Mouse (Mus musculus) CH12.LX (cell line): Measurements from ENCODE around the gene Lamc2. TPM values are rescaled to one million over a fixed set of nuclear protein-coding genes. Genes with fewer than 3 reads are reported as not detected.

Experiments used
- DNase-seq: peaks from one replicate; pipeline ENCODE4 v3.0.0-alpha.2; 2013; ENCODE audit errors: extremely low read depth
- H3K27ac ChIP-seq: 2 replicates; pipeline ENCODE4 v1.5.1; 2012; ENCODE audit warnings: low read depth, mild to moderate bottlenecking, control low read depth, moderate library complexity; ENCODE audit not compliant: insufficient read depth
- H3K27me3 ChIP-seq: replicated peaks from 2 replicates; pipeline ENCODE3; 2012; ENCODE audit warnings: inconsistent platforms
- H3K36me3 ChIP-seq, 2 experiments: replicated peaks in 1 of 2; 2 replicates each; pipeline versions ENCODE3 to v1.6.1; 2012; ENCODE audit warnings: inconsistent platforms in 1 of 2, low read length in 1 of 2, mild to moderate bottlenecking in 1 of 2, mixed read lengths in 1 of 2, moderate library complexity in 1 of 2; ENCODE audit not compliant: control insufficient read depth in 1 of 2, insufficient read depth in 1 of 2
- H3K4me1 ChIP-seq, 2 experiments: 2 replicates each; pipeline ENCODE4 v1.6.1; 2012; ENCODE audit warnings: inconsistent platforms in 1 of 2, moderate library complexity in 1 of 2; ENCODE audit not compliant: insufficient read depth in 2 of 2, control insufficient read depth in 1 of 2
- H3K4me2 ChIP-seq: 2 replicates; pipeline ENCODE4 v1.6.1; 2012; ENCODE audit warnings: low read depth, mild to moderate bottlenecking, control low read depth; ENCODE audit not compliant: poor library complexity, insufficient read depth, severe bottlenecking
- H3K4me3 ChIP-seq, 3 experiments: fragments of 150-350 bp in 1 of 3; sonication (generic) in 1 of 3; replicated peaks in 1 of 3; 2 replicates each; pipeline versions ENCODE3 to v1.5.1; 2011 to 2012; ENCODE audit warnings: low read depth in 2 of 3, low read length in 2 of 3, mild to moderate bottlenecking in 2 of 3, moderate library complexity in 2 of 3, control low read depth in 1 of 3, improper control_type of control experiment in 1 of 3, inconsistent platforms in 1 of 3, mixed read lengths in 1 of 3; ENCODE audit not compliant: poor library complexity in 1 of 3
- H3K79me2 ChIP-seq: replicated peaks from 2 replicates; pipeline ENCODE4 v1.6.1; 2012; ENCODE audit warnings: mild to moderate bottlenecking, moderate library complexity; ENCODE audit not compliant: control insufficient read depth, poor library complexity, insufficient read depth, severe bottlenecking; ENCODE audit errors: extremely low read depth
- H3K9ac ChIP-seq: 2 replicates; pipeline ENCODE4 v1.6.1; 2012; ENCODE audit warnings: low read depth, mild to moderate bottlenecking, control low read depth, moderate library complexity; ENCODE audit not compliant: insufficient read depth
- H3K9me3 ChIP-seq: replicated peaks from 2 replicates; pipeline ENCODE3; 2012; ENCODE audit warnings: low read length, inconsistent platforms, mixed read lengths
- BHLHE40 ChIP-seq: IDR thresholded peaks from 2 replicates; pipeline ENCODE4 v1.6.1; 2011; ENCODE audit warnings: mild to moderate bottlenecking, low read depth, low read length, improper control_type of control experiment
- CHD1 ChIP-seq: IDR thresholded peaks from 2 replicates; pipeline ENCODE4 v1.6.1; 2012; ENCODE audit warnings: low read depth, low read length, improper control_type of control experiment, inconsistent platforms
- CTCF ChIP-seq, 2 experiments: IDR thresholded peaks in 1 of 2; conservative IDR thresholded peaks in 1 of 2; 2 replicates each; pipeline ENCODE4 v1.5.1; 2011 to 2012; ENCODE audit warnings: low read depth in 2 of 2, low read length in 2 of 2, improper control_type of control experiment in 1 of 2, inconsistent platforms in 1 of 2, mild to moderate bottlenecking in 1 of 2, moderate library complexity in 1 of 2
- E2F4 ChIP-seq: IDR thresholded peaks from 2 replicates; pipeline ENCODE4 v1.6.1; 2011; ENCODE audit warnings: low read depth, low read length, improper control_type of control experiment; ENCODE audit not compliant: insufficient replicate concordance
- EP300 ChIP-seq: IDR thresholded peaks from 2 replicates; pipeline ENCODE4 v1.6.1; 2011; ENCODE audit warnings: low read length, improper control_type of control experiment
- ETS1 ChIP-seq: conservative IDR thresholded peaks from 2 replicates; pipeline ENCODE4 v1.6.1; 2012; ENCODE audit warnings: low read depth, mild to moderate bottlenecking, inconsistent platforms, low read length, improper control_type of control experiment, moderate library complexity
- GABPA ChIP-seq: IDR thresholded peaks from 2 replicates; pipeline ENCODE4 v1.6.1; 2012; ENCODE audit warnings: low read depth, low read length, improper control_type of control experiment, inconsistent platforms; ENCODE audit not compliant: insufficient replicate concordance
- IRF4 ChIP-seq: IDR thresholded peaks from 2 replicates; pipeline ENCODE4 v1.6.1; 2014; ENCODE audit warnings: low read depth, mild to moderate bottlenecking, inconsistent platforms, low read length, improper control_type of control experiment
- JUN ChIP-seq: IDR thresholded peaks from 2 replicates; pipeline ENCODE4 v1.6.1; 2011; ENCODE audit warnings: low read depth, mild to moderate bottlenecking, low read length, improper control_type of control experiment, moderate library complexity; ENCODE audit not compliant: insufficient read depth
- KAT2A ChIP-seq: IDR thresholded peaks from 2 replicates; pipeline ENCODE4 v1.6.1; 2012; ENCODE audit warnings: low read length, improper control_type of control experiment, inconsistent platforms; ENCODE audit not compliant: insufficient replicate concordance
- MAFK ChIP-seq: IDR thresholded peaks from 2 replicates; pipeline ENCODE4 v1.6.1; 2011; ENCODE audit warnings: low read length, improper control_type of control experiment; ENCODE audit not compliant: insufficient replicate concordance
- MAX ChIP-seq: IDR thresholded peaks from 2 replicates; pipeline ENCODE4 v1.6.1; 2011; ENCODE audit warnings: low read length, improper control_type of control experiment
- MAZ ChIP-seq: IDR thresholded peaks from 2 replicates; pipeline ENCODE4 v1.6.1; 2012; ENCODE audit warnings: low read depth, mild to moderate bottlenecking, inconsistent platforms, low read length, improper control_type of control experiment, moderate library complexity
- NELFE ChIP-seq: IDR thresholded peaks from 2 replicates; pipeline ENCODE4 v1.6.1; 2011; ENCODE audit warnings: low read depth, low read length, improper control_type of control experiment
- POLR2A ChIP-seq: IDR thresholded peaks from 2 replicates; pipeline ENCODE4 v1.6.1; 2011; ENCODE audit warnings: low read depth, mild to moderate bottlenecking, improper control_type of control experiment, low read length
- RCOR1 ChIP-seq: conservative IDR thresholded peaks from 2 replicates; pipeline ENCODE4 v1.6.1; 2012; ENCODE audit warnings: low read depth, mild to moderate bottlenecking, inconsistent platforms, low read length, improper control_type of control experiment
- SMC3 ChIP-seq: IDR thresholded peaks from 2 replicates; pipeline ENCODE4 v1.6.1; 2011; ENCODE audit warnings: low read depth, low read length, improper control_type of control experiment
- TBP ChIP-seq: conservative IDR thresholded peaks from 2 replicates; pipeline ENCODE4 v1.6.1; 2011; ENCODE audit warnings: low read depth, low read length, improper control_type of control experiment
- TCF12 ChIP-seq: IDR thresholded peaks from 2 replicates; pipeline ENCODE4 v1.6.1; 2014; ENCODE audit warnings: low read depth, mild to moderate bottlenecking, inconsistent platforms, low read length, improper control_type of control experiment
- USF2 ChIP-seq: conservative IDR thresholded peaks from 2 replicates; pipeline ENCODE4 v1.6.1; 2011; ENCODE audit warnings: low read depth, low read length, improper control_type of control experiment
- ZC3H11A ChIP-seq: IDR thresholded peaks from 2 replicates; pipeline ENCODE4 v1.6.1; 2012; ENCODE audit warnings: low read depth, mild to moderate bottlenecking, inconsistent platforms, low read length, improper control_type of control experiment
- ZNF384 ChIP-seq: IDR thresholded peaks from 2 replicates; pipeline ENCODE4 v1.6.1; 2012; ENCODE audit warnings: low read depth, low read length, improper control_type of control experiment, inconsistent platforms
- dilution Hi-C: fragments of 300-500 bp; cut with MboI; formaldehyde crosslinking; loops from 2 replicates; pipeline ENCODE4 v1.14.3; 2020; ENCODE audit warnings: low sequenced_read_pairs; ENCODE audit not compliant: extremely low pct_unique_long_range_greater_than_20kb, extremely low pct_ligation_motif_present
- in situ Hi-C: fragments of 300-500 bp; cut with MboI; formaldehyde crosslinking; loops from 3 replicates; pipeline ENCODE4 v1.14.3; 2019; ENCODE audit warnings: low sequenced_read_pairs, low pct_ligation_motif_present, low pct_unique_long_range_greater_than_20kb, mixed read lengths
- polyA plus RNA-seq: library from polyadenylated mRNA; unstranded; fragments of >175 nt; gene quantifications from 2 replicates; pipeline ENCODE4 v1.2.1, GENCODE M21; 2012; ENCODE audit warnings: low read depth; ENCODE audit not compliant: insufficient read length
- total RNA-seq, 2 experiments: library from RNA; depleted of rRNA; stranded (reverse); fragments of 300-350 nt in 1 of 2; fragments of >200 nt in 1 of 2; gene quantifications; 2 replicates each; pipeline ENCODE4 v1.2.3; 2012 to 2014

Gene Lamc2
- 0.08 and 0.25 TPM in 2 replicates for total RNA-seq (2012; rRNA removed)
- 0.09 and 0.61 TPM in 2 replicates for total RNA-seq (2014; rRNA removed)
- 1.0 and 2.0 TPM in 2 replicates for polyA plus RNA-seq

DNA sequence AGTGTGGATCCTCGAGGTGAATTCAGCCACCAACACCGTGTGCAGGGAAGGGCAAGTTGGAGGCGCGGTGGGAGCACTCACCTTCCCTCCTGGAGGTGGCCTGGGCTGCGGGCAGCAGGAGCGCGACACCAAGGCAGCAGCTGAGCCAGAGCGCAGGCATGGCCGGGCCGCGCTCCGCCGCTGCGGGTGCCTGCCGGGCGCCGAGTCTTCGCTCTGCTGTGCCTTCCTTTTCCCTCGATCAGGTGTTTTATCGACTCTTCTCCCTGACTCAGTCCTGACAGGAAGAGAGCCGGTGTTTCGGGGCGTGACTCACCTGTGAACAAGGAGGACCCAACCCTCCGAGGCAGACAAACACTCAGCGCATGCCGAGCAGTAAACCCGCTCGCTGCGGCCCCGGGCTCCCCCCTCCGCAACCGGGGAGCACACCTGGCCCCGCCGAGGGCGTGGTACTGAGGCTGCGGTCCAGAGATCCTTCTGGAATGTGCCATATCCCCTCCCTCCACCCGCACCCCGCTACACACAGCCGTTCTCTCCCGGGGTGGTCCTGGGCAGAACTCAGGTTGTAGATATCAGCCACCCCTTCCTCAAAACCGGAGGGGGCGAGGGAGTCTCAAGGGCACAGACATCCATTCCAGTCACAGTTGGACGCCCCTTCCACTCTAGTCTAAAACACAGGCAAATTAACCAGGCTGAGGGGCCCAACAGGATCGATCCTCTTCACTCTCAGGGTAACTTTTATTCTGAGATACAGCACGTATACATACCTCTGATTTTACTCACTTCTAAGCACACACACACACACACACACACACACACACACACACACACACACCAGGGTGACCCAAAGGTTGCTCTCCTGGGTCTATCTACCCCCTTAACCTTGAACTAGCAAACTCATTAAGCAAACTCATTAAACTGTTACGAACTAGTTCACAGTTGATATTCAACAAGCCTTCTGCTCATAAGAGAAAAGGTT, at the start of gene Lamc2:
Gene Lamc2, minus strand, starts transcription at position 620 of the 976 bp plus-strand sequence.
- Histone ChIP-seq H3K4me2 (no peak within 1 kb of the TSS), H3K9me3 (peaks cover 3% of the 10 kb centered on the region), H3K79me2 (no peaks in the 10 kb centered on the region), H3K4me3 (no peak within 1 kb of the TSS), H3K4me1 (peaks cover 0 to under 1% of the 10 kb centered on the region in 2 experiments; a peak in 1 of 4 replicates), H3K9ac (no peak within 1 kb of the TSS), H3K27ac (no peak within 1 kb of the TSS), H3K27me3 (no peaks in the 10 kb centered on the region), H3K36me3 (no peaks in the 10 kb centered on the region)
- no peak for TF ChIP-seq EP300
- TF ChIP-seq NELFE = no peak
- no peak for TF ChIP-seq BHLHE40
- TF ChIP-seq E2F4 = no peak
- no peak for TF ChIP-seq MAZ
- no peak for TF ChIP-seq MAFK
- TF ChIP-seq USF2 = no peak
- TF ChIP-seq TCF12 = no peak
- TF ChIP-seq RCOR1 = no peak
- TF ChIP-seq IRF4 = no peak
- TF ChIP-seq CTCF (conservative IDR thresholded peaks at IDR 0.05 in 1 of 2, IDR thresholded peaks at IDR 0.05 in 1 of 2; ENCODE audit: low read depth in 2 of 2, low read length in 2 of 2) = no peak
- no peak for TF ChIP-seq ZC3H11A
- TF ChIP-seq JUN = no peak
- TF ChIP-seq ZNF384 = no peak
- no peak for TF ChIP-seq SMC3
- no peak for TF ChIP-seq GABPA
- TF ChIP-seq MAX = no peak
- no peak for TF ChIP-seq POLR2A
- in situ Hi-C loops = no loop called here
- dilution Hi-C loops = no loop called here
- DNase-seq = no peak

DNA sequence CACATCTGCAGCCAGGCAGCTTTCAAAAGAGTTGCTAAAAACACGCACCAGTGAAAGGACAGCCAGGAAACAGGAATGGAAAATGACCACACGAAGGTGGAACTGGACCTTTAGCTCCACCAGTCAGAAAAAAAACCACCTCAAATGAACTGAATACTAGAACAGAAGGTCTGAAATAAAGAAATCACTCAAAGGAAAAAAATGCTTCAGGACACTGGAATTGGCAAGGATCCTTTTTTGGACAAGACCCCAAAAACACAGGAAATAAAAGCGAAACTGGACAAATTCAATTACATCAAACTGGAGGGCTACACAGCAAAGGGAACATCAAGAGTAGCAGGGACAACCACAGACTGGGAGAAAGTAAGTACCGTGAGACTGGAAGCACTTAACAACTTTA, 49.3 kb upstream of the Lamc2 start:
- no peak overlapping the region for H3K27ac ChIP-seq
- peaks cover 26 to 68% of the 10 kb centered on the region in 2 experiments for H3K36me3 ChIP-seq
- H3K9ac ChIP-seq = no peak overlapping the region
- dilution Hi-C loops = no loop called here
- H3K4me2 ChIP-seq = no peak overlapping the region
- H3K9me3 ChIP-seq = no peaks in the 10 kb centered on the region
- DNase-seq = no peak
- no peak overlapping the region for H3K4me3 ChIP-seq
- no peaks in the 10 kb centered on the region for H3K27me3 ChIP-seq
- H3K79me2 ChIP-seq = no peaks in the 10 kb centered on the region
- peaks cover 2 to 9% of the 10 kb centered on the region in 2 experiments; a peak in 2 of 4 replicates for H3K4me1 ChIP-seq
- no peak for TF ChIP-seq CHD1
- TF ChIP-seq KAT2A = no peak
- TF ChIP-seq ZNF384 = no peak
- no peak for TF ChIP-seq RCOR1
- no peak for TF ChIP-seq SMC3
- TF ChIP-seq ETS1 = no peak
- TF ChIP-seq MAZ = no peak
- TF ChIP-seq BHLHE40 = no peak
- TF ChIP-seq TBP = no peak
- no peak for TF ChIP-seq IRF4
- TF ChIP-seq MAX = no peak
- in situ Hi-C loops = no loop called here
